Mouse (Mus musculus) spleen, adult 10 weeks (tissue): ENCODE data around the gene Wdr95. TPM values are rescaled to one million over a fixed set of nuclear protein-coding genes. Genes with fewer than 3 reads are reported as not detected.

ENCODE experiments used
- polyA plus RNA-seq: library from polyadenylated mRNA; stranded (reverse); fragments of 350-450 nt; fragmentation: Illumina TruSeq; extraction: RNeasy Lipid Tissue Mini Kit (QIAGEN cat#74804); gene quantifications from one replicate; pipeline ENCODE4 v1.2.3, GENCODE M21; 2015; ENCODE audit warnings: low replicate concordance; ENCODE audit not compliant: insufficient read depth

Wdr95 gene
- polyA plus RNA-seq = 0.28 TPM

DNA sequence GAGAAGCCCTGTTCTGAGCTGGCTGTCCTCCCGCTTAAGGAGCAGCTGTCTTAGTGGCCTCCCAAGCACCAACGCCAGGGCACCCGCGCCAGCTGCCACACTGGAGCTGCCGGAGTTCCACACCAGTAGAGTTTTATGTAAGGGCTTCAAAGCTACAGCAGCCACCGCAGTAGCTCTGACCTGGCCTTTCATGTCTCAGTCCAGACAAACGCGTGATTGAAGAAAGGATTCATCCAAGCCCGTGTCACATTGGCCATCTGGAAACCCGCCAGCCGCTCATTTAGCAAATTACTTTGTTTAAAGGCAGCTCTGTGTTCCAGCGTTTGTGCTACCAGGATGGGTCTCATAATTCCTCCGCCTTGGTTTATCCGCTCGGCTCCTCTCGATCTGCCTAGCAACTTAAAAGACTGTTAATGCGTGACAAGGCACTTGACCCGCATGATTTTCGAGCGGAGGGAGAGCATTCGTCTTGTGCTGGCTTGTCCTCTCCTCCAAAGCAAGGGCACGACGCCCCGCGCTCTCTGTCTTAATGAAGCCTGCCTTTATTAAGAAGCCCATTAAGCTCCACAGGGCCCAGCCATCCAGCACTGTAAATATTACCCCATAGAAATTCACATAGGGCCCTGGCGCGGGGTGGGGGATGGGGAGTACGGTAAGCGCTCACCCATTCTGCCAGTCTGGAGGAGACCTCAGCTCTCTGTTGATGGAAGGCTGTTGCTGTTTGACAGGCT, at the start of gene Wdr95:
Gene Wdr95, plus strand, starts transcription at position 681 of the 731 bp plus-strand sequence.

DNA sequence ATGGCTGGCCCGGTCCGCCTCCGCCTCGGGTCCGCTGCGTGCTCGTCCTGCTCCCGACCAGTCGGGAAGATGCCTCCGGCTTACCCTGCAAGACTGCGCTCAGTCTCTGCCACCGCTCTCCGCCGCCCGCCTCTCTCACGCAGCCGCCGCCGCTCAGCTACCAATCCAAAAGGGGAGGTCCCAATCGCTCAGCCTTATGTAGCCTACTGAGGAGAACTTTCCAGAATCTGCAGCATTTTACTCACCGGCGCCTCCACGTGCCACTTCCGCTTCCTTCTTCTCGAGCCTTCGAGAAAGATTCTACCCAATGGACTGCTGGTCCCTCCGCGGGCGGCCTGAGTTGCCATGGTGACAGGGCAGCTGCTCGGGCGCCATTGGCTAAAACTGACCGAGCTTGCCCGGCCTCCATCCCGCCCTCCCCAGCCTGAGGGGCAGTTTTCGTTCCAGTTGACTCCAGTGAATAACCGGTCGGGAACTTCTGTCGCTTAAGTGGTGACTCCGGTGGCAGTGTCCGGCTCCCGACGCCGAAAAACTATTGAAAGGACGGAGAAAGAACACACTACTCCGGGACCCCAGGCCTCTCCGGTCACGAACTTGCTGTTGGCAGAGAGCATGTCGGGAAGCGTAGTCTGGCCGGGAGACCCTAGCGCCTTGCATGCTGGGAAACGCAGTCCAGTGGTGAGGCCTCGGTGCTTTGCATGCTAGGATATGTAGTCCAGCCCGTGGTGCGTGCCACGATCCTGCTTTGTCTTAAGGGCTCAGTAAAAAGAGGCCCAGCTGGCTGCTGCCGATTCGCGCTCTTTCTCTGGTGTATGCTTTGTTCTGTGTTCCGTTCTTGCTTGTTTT, 107.8 kb downstream of the Wdr95 start, which contains the start of gene Hsph1:
Gene Hsph1, minus strand, starts transcription at position 302 of the 846 bp plus-strand sequence.

Other genes starting within 250 kb of the Wdr95 start
- gene Medag, start 116.9 kb upstream of the Wdr95 start, polyA plus RNA-seq = 2.7 TPM
- not detected for gene Tex26, start 89.0 kb upstream of the Wdr95 start, polyA plus RNA-seq
- gene Hsph1, start 107.7 kb downstream of the Wdr95 start, polyA plus RNA-seq = 138 TPM
- 6.7 TPM for gene B3glct, start 149.6 kb downstream of the Wdr95 start, polyA plus RNA-seq